Mouse (Mus musculus): ENCODE data around the gene A4gnt. TPM values are rescaled to one million over a fixed set of nuclear protein-coding genes. Genes with fewer than 3 reads are reported as not detected.

The A4gnt gene
- polyA plus RNA-seq, 1 experiment from 2014 or later = 0.12 TPM

GRCm38 (mm10) chr9:99639957-99640356 is 27.7 kb downstream of the A4gnt start:
- no peak overlapping the region for H3K27ac ChIP-seq (ENCODE audit: low read length)
- H3K9ac ChIP-seq (replicated peaks; ENCODE audit: low read depth, low read length) = no peak overlapping the region
- ATAC-seq (ENCODE audit: insufficient number of reproducible peaks, insufficient read depth, low FRiP score, low read depth) = peak; percentile 75
- H3K27me3 ChIP-seq (ENCODE audit: control insufficient read depth, insufficient read depth, low read length) = no peaks in the 10 kb centered on the region
- H3K4me2 ChIP-seq (replicated peaks; ENCODE audit: low read depth, low read length) = no peak overlapping the region
- WGBS = 69% methylated on average over 5 of the region's 5 CpGs
- H3K4me1 ChIP-seq (ENCODE audit: control insufficient read depth, insufficient read depth, low read length) = no peaks in the 10 kb centered on the region
- no peaks in the 10 kb centered on the region for H3K9me3 ChIP-seq (ENCODE audit: control insufficient read depth, low read depth, low read length)
- H3K36me3 ChIP-seq (ENCODE audit: control insufficient read depth, insufficient read depth, low read length) = peaks cover 31% of the 10 kb centered on the region
- no peak overlapping the region for H3K4me3 ChIP-seq (ENCODE audit: low read depth, low read length)

DNA sequence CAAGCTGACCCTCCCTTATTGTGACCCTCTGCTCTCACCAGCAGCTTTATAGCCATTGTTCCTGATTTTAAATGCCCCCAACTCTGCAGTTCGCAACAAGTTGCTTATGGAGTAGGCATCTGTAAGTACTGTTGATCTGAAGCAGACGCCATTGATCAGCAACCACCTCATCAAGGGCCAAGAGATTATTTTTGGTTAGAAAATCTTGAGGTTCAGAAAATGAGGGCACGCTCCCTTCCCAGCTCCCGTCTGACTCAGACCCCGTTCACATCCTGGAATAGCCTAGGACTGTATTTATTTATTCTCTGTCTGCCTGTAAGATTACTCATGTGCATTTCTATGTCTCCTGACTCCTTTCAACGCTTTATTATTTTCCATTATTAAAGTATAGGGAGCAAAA is 33.1 kb downstream of the A4gnt start:
- Histone ChIP-seq H3K4me1 (ENCODE audit: control insufficient read depth, insufficient read depth, low read length) (no peaks in the 10 kb centered on the region), H3K27me3 (ENCODE audit: control insufficient read depth, insufficient read depth, low read length) (no peaks in the 10 kb centered on the region), H3K9me3 (ENCODE audit: control insufficient read depth, low read depth, low read length) (no peaks in the 10 kb centered on the region), H3K27ac (ENCODE audit: low read length) (no peak overlapping the region), H3K9ac (replicated peaks; ENCODE audit: low read depth, low read length) (no peak overlapping the region), H3K4me3 (ENCODE audit: low read depth, low read length) (no peak overlapping the region), H3K36me3 (ENCODE audit: control insufficient read depth, insufficient read depth, low read length) (peaks cover 55% of the 10 kb centered on the region), H3K4me2 (replicated peaks; ENCODE audit: low read depth, low read length) (no peak overlapping the region)
- 91% methylated on average over 6 of the region's 6 CpGs for WGBS
- ATAC-seq (ENCODE audit: insufficient number of reproducible peaks, insufficient read depth, low FRiP score, low read depth) = no peak

- H3K4me1 ChIP-seq (ENCODE audit: control insufficient read depth, insufficient read depth, low read length) = no peaks in the 10 kb centered on the region
- H3K9me3 ChIP-seq (ENCODE audit: control insufficient read depth, low read depth, low read length) = no peaks in the 10 kb centered on the region
- H3K36me3 ChIP-seq (ENCODE audit: control insufficient read depth, insufficient read depth, low read length) = peaks cover 60% of the 10 kb centered on the region
- H3K4me2 ChIP-seq (replicated peaks; ENCODE audit: low read depth, low read length) = no peak overlapping the region
- H3K4me3 ChIP-seq (ENCODE audit: low read depth, low read length) = no peak overlapping the region
- no peak overlapping the region for H3K27ac ChIP-seq (ENCODE audit: low read length)
- no peak overlapping the region for H3K9ac ChIP-seq (replicated peaks; ENCODE audit: low read depth, low read length)
- ATAC-seq (ENCODE audit: insufficient number of reproducible peaks, insufficient read depth, low FRiP score, low read depth) = no peak
- 93% methylated on average over 6 of the region's 6 CpGs for WGBS
- H3K27me3 ChIP-seq (ENCODE audit: control insufficient read depth, insufficient read depth, low read length) = no peaks in the 10 kb centered on the region
Observed at GRCm38 (mm10) chr9:99646102-99646501, 33.8 kb downstream of the A4gnt start.

DNA sequence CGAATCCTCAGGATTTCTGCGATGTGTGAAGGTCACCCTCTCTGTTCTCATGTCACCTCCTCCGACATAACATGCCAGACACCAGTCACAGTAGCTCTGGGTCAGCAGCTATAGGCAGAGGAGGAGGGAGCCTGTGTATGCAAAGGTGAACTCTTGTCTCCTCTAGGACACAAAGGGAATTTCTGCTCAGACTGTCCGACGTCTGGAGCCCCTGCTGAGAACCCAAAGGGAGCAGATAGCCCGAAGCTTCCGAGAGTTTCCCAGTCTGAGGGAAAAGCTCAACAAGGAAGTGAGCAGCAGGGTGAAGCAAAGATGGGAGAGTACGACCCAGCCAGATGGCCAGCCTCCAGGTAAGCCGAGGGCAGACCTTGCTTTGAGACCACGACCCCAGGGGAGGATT is 48.5 kb downstream of the A4gnt start:
- Histone ChIP-seq H3K36me3 (ENCODE audit: control insufficient read depth, insufficient read depth, low read length) (peaks cover 18% of the 10 kb centered on the region), H3K9me3 (ENCODE audit: control insufficient read depth, low read depth, low read length) (no peaks in the 10 kb centered on the region), H3K4me1 (ENCODE audit: control insufficient read depth, insufficient read depth, low read length) (no peaks in the 10 kb centered on the region), H3K4me2 (replicated peaks; ENCODE audit: low read depth, low read length) (no peak overlapping the region), H3K27ac (ENCODE audit: low read length) (no peak overlapping the region), H3K9ac (replicated peaks; ENCODE audit: low read depth, low read length) (no peak overlapping the region), H3K27me3 (ENCODE audit: control insufficient read depth, insufficient read depth, low read length) (no peaks in the 10 kb centered on the region), H3K4me3 (ENCODE audit: low read depth, low read length) (no peak overlapping the region)
- WGBS = 86% methylated on average over 10 of the region's 10 CpGs
- ATAC-seq (ENCODE audit: insufficient number of reproducible peaks, insufficient read depth, low FRiP score, low read depth) = no peak

DNA sequence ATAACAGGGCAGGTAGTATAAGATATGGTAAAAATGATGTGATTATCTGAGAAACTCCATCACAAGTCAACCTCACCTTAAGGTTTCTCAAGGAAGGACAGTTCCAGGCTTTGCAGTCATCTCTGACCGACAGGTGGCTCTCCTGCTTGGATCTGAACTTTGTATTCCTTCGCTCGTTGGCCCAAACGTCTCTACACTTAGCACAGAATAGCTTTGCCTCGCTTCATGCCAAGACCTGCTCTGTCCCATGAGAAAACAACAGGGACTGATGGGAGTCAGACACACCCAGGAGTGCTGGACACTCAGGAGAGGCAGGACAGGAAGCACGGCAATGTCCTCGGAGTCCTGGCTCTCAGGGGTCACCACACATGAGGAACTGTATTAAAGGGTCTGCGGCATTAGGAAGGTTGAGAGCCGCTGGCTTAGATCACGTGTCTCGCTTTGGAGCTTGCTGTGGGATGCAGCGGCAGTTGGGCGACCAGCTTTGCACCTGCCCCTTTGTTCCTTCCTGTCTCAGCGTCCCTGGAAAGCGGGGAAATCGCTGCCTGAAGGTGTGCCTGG is 49.4 kb downstream of the A4gnt start:
- WGBS = 70% methylated on average over 16 of the region's 16 CpGs
- Histone ChIP-seq H3K9ac (replicated peaks; ENCODE audit: low read depth, low read length) (no peak overlapping the region), H3K4me3 (ENCODE audit: low read depth, low read length) (no peak overlapping the region), H3K4me1 (ENCODE audit: control insufficient read depth, insufficient read depth, low read length) (no peaks in the 10 kb centered on the region), H3K9me3 (ENCODE audit: control insufficient read depth, low read depth, low read length) (no peaks in the 10 kb centered on the region), H3K27me3 (ENCODE audit: control insufficient read depth, insufficient read depth, low read length) (no peaks in the 10 kb centered on the region), H3K27ac (ENCODE audit: low read length) (no peak overlapping the region), H3K4me2 (replicated peaks; ENCODE audit: low read depth, low read length) (no peak overlapping the region), H3K36me3 (ENCODE audit: control insufficient read depth, insufficient read depth, low read length) (peaks cover 14% of the 10 kb centered on the region)
- no peak for ATAC-seq (ENCODE audit: insufficient number of reproducible peaks, insufficient read depth, low FRiP score, low read depth)

- H3K27ac ChIP-seq (ENCODE audit: low read length) = no peak overlapping the region
- no peaks in the 10 kb centered on the region for H3K4me1 ChIP-seq (ENCODE audit: control insufficient read depth, insufficient read depth, low read length)
- ATAC-seq (ENCODE audit: insufficient number of reproducible peaks, insufficient read depth, low FRiP score, low read depth) = no peak
Observed at GRCm38 (mm10) chr9:99662406-99662805, 50.1 kb downstream of the A4gnt start.

DNA sequence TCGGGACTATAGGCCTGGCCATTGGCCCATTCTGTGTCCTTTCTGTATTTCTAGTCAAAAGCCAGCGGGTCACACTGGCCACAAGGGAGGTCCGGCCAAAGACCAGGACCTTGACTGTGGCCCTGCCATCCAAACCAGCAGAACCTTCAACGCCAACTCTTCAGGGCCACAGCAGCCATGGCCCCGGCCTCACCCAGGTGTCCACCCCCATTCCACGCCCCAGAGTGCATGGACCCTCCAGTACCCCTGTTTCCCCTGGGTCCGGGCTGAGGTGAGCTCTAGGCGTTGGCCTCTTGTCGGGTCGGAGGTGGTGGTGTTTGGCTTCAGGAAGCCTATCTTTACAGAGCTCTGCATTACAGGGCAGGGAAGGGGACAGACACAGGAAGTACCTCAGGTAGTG is 50.6 kb downstream of the A4gnt start:
- no peak for ATAC-seq (ENCODE audit: insufficient number of reproducible peaks, insufficient read depth, low FRiP score, low read depth)
- Histone ChIP-seq H3K4me1 (ENCODE audit: control insufficient read depth, insufficient read depth, low read length) (no peaks in the 10 kb centered on the region), H3K4me3 (ENCODE audit: low read depth, low read length) (no peak overlapping the region), H3K36me3 (ENCODE audit: control insufficient read depth, insufficient read depth, low read length) (peaks cover 20% of the 10 kb centered on the region), H3K9me3 (ENCODE audit: control insufficient read depth, low read depth, low read length) (no peaks in the 10 kb centered on the region), H3K27me3 (ENCODE audit: control insufficient read depth, insufficient read depth, low read length) (no peaks in the 10 kb centered on the region), H3K9ac (replicated peaks; ENCODE audit: low read depth, low read length) (no peak overlapping the region), H3K27ac (ENCODE audit: low read length) (no peak overlapping the region), H3K4me2 (replicated peaks; ENCODE audit: low read depth, low read length) (no peak overlapping the region)
- WGBS = 94% methylated on average over 10 of the region's 10 CpGs

More at GRCm38 (mm10) chr9:99662406-99662805, 50.1 kb downstream of the A4gnt start:
- no peaks in the 10 kb centered on the region for H3K27me3 ChIP-seq (ENCODE audit: control insufficient read depth, insufficient read depth, low read length)
- WGBS = 27% methylated on average over 7 of the region's 7 CpGs
- H3K36me3 ChIP-seq (ENCODE audit: control insufficient read depth, insufficient read depth, low read length) = peaks cover 15% of the 10 kb centered on the region
- no peak overlapping the region for H3K9ac ChIP-seq (replicated peaks; ENCODE audit: low read depth, low read length)
- H3K9me3 ChIP-seq (ENCODE audit: control insufficient read depth, low read depth, low read length) = no peaks in the 10 kb centered on the region
- H3K4me2 ChIP-seq (replicated peaks; ENCODE audit: low read depth, low read length) = no peak overlapping the region
- H3K4me3 ChIP-seq (ENCODE audit: low read depth, low read length) = no peak overlapping the region

GRCm38 (mm10) chr9:99667596-99667995 is 55.3 kb downstream of the A4gnt start:
- Histone ChIP-seq H3K27me3 (ENCODE audit: control insufficient read depth, insufficient read depth, low read length) (no peaks in the 10 kb centered on the region), H3K9ac (replicated peaks; ENCODE audit: low read depth, low read length) (no peak overlapping the region), H3K27ac (ENCODE audit: low read length) (no peak overlapping the region), H3K9me3 (ENCODE audit: control insufficient read depth, low read depth, low read length) (no peaks in the 10 kb centered on the region), H3K4me2 (replicated peaks; ENCODE audit: low read depth, low read length) (no peak overlapping the region), H3K4me3 (ENCODE audit: low read depth, low read length) (no peak overlapping the region), H3K36me3 (ENCODE audit: control insufficient read depth, insufficient read depth, low read length) (peaks cover 34% of the 10 kb centered on the region; the same call in 1 of the 2 replicates), H3K4me1 (ENCODE audit: control insufficient read depth, insufficient read depth, low read length) (no peaks in the 10 kb centered on the region)
- 84% methylated on average over 8 of the region's 8 CpGs for WGBS
- no peak for ATAC-seq (ENCODE audit: insufficient number of reproducible peaks, insufficient read depth, low FRiP score, low read depth)

DNA sequence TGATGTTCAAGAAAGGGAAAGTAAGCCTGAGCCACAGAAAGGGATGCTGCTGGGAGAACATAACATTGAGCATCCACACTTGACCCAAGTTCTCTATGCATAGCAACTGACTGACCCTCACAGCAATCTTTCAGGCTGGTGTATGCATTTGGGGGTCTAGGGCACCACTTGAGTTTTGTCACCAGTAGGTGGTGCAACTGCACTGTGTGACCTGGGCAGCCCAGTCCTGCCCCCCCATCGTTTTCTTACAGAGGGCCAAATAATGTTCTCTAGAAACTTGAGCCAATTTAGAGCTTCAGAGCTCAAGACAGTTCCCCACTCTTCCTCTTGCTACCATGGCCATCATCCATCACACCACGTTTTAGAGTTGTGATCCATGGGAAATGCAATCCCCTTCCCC is 59.3 kb downstream of the A4gnt start:
- no peak overlapping the region for H3K4me2 ChIP-seq (replicated peaks; ENCODE audit: low read depth, low read length)
- no peaks in the 10 kb centered on the region for H3K4me1 ChIP-seq (ENCODE audit: control insufficient read depth, insufficient read depth, low read length)
- no peaks in the 10 kb centered on the region for H3K9me3 ChIP-seq (ENCODE audit: control insufficient read depth, low read depth, low read length)
- ATAC-seq (ENCODE audit: insufficient number of reproducible peaks, insufficient read depth, low FRiP score, low read depth) = no peak
- WGBS = 40% methylated on average over 2 of the region's 2 CpGs
- H3K4me3 ChIP-seq (ENCODE audit: low read depth, low read length) = no peak overlapping the region
- H3K9ac ChIP-seq (replicated peaks; ENCODE audit: low read depth, low read length) = no peak overlapping the region
- H3K27me3 ChIP-seq (ENCODE audit: control insufficient read depth, insufficient read depth, low read length) = no peaks in the 10 kb centered on the region
- no peak overlapping the region for H3K27ac ChIP-seq (ENCODE audit: low read length)
- peaks cover 20% of the 10 kb centered on the region; the same call in 1 of the 2 replicates for H3K36me3 ChIP-seq (ENCODE audit: control insufficient read depth, insufficient read depth, low read length)

Data from stomach, embryonic 14.5 days (tissue).